Mouse (Mus musculus) embryo, embryonic 11.5 days (tissue): Measurements from ENCODE around the gene Scfd2.
A peak's percentile ranks its signal among the peaks of the same experiment; 100 is the strongest.

Source experiments
- DNase-seq: peaks from one replicate; pipeline ENCODE4 v3.0.0-alpha.2; 2012; ENCODE audit warnings: low read depth, low spot score

The Scfd2 gene

DNA sequence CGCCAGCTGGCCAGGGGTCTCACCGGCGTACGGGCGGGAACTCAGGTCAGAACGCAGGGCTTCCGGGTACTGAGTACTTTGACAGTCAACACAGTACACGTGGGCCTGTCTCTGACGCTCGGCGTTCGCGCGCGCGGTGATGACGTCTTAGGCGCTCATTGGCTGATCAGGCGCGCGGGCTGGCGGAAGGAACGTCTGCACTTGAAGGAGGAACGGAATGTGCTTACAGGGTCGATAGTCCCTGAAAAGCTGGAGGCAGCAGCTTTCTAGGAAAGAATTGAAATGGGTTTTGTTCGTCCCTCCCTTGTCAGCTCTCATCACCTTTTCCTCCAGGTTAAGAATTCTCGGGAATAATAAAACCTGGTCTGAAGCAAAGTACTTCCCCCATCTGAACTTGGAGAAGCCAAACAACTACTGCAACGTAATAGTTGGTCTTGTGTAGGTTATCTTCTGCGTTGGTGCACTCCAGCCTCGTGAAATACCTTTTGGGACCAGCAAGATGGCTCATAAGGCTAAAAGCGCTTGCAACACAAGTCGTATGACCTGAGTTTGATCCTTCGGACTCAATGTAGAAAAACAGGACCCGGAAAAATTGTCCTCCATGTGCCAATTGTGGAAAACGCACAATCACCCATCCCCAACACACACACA is at the start of gene Scfd2:
Gene Scfd2 (minus strand): TSS at position 130 of the 651 bp plus-strand sequence.
- peak; percentile 94 for DNase-seq

DNA sequence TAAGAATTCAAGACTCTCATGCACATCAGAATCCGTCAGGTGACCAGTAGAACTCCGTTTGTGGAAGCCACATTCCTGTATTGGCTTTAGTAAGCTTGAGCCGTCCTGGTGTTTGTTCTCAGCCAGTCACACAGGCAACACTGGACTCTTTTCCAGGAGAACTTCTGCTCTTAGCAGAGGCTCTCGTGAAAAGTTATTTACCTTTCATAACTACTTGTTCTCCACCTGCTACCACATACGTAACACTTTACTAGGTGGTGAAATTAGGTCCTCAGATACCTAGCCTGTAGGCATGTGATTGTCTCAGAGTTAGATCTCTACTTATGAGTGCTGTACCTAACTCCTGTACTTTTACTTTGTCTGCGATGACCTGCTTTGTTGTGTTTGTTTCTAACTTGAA is 40.2 kb upstream of the Scfd2 start:
- DNase-seq = no peak

DNA sequence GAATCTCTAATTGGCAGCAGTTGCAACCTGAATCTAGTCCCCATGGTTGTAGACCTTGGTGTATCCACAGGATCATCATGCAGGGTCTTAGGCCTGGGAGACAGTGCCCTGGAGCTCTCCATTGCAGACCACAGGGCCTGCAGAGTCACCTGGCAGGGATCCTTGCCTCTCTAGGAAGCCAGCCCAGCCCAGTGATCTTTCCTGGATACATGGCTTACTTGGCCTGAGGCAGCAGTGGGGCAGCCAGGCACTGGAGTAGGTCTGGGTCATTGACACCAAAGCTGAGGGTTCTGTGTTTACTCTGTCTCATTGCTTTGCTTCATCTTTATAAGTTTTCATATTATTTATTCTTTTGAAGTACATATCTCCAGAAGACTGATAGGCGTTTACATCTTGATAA is 29.6 kb upstream of the Scfd2 start:
- DNase-seq = no peak

DNA sequence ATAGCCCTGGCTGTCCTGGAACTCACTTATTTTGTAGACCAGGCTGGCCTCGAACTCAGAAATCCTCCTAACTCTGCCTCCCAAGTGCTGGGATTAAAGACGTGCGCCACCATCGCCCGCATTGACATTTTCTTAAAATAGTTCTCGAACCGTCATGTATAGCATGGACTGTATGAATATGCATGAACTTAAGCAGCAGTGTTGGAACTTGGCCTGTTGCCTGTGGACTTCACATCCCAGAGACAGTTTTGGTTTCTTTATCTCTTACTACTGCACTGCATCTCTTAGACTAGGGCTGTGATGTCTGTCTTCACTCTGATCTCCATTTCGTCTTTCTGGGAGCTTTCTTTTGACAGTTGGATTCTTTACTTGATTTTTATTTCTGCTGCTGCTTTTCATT is 18.0 kb upstream of the Scfd2 start:
- DNase-seq = no peak

DNA sequence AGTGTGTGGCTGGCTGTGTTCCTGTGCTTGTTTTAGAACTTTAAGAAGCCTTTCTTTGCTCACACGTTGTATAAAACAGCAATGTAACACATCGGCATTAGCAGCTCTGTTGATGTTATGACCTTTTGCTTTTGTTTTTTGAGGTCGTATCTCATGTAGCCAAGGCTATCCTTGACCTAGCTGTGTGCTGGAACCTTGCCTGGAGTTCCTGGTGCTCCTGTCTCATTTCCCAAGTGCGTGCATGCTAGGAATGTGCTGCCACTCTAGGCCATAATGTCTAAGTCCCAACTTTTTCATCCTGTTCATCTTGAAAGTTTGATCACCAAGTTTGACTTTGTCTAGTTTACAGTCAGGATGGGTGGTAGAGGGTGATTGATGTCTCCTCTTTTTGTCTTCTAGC is 14.0 kb upstream of the Scfd2 start:
- no peak for DNase-seq

DNA sequence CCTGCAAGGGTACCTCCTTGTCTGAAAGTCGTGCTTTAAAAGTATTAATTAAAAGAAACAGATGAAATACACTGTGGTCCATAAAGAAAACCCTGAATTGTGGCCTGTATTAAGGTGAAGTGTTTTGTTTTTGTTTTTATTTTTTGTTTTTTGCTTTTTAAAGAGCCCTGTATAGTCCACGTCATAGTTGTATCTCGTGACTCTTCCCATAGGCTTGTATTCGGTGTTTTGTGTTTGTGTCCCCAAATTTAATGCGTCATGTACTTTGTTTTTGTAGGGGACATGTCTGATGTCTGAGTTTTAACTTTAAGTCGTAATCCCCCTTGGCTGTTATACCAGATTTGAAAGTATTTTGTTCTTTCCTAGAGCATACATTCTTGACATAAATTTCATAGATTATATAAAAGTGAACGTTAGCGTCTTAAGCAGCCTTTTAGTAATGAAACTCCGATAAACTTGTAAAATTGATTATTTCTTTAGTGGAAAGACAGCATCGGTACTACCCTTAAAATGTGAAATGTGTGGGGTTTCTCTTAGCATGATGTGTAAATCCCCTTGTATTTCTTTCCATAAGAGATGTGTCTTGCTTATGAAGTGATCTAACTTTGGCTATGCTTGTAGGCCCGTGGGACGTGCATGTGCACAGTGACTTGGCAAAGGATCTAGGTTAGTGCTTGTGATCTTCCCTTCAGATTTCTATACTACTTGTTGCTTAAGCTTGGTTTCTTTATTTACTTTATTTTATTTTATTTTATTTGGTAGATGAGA is 4.8 kb upstream of the Scfd2 start:
- DNase-seq = no peak

DNA sequence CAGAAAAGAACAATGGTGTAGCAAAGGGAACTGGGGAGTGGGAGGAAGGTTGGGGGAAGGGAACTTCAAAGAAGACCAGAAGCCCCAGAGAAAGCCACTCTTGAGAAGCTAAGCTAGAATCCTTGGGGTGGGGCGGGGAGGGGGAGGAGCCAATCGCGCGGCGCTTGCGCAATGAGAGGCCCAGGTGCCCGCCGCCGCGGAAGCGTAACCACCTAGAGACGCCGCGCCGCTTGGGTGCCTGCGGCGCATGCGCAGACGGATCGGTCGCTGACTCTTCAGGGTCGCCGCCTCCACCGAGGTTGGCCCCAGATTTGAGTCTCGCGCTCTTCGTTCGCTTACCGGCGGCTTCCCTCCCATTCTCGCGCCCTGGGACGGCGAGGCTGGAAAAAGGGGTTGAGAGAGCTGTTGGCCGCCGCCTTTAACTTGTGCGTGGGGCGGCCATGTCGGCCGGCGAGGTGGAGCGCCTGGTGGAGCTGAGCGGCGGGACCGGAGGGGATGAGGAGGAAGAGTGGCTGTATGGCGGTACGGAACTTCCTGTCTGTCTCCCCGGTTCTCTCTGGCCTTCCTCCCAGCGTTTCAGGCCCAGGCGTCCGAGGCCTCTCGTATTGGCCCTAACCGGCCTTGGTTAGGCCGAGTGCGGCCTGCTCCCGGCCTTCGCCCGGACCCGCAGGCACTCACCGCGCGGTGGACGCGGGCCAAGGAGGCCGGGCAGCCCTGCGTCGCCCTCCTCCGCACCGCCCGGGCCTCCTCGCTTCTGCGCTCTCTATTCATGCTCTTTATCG is 3.9 kb upstream of the Scfd2 start, which contains the start of gene Fip1l1:
Gene Fip1l1 (plus strand): TSS at position 210 of the 782 bp plus-strand sequence.
- peak; percentile 97 for DNase-seq

DNA sequence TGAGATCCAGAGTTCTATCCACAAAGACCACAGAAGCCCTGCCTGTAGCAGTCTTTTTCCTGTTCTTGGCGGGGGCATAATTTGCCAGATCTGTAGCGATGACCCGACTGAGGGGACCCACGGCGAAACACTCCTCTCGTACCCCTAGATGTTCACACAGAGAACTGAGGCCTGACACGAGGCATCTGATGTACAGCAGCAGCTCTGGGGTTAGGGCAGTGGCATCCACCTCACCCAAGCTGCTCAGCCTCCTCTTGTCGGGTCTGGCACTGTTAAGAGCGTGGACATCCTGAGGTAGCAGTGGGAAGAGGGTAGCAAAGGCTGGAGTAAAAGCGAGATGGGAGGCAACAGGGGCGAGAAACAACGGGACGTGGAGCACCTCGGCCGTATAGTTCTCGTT is 774 bp downstream of the Scfd2 start:
- no peak for DNase-seq

DNA sequence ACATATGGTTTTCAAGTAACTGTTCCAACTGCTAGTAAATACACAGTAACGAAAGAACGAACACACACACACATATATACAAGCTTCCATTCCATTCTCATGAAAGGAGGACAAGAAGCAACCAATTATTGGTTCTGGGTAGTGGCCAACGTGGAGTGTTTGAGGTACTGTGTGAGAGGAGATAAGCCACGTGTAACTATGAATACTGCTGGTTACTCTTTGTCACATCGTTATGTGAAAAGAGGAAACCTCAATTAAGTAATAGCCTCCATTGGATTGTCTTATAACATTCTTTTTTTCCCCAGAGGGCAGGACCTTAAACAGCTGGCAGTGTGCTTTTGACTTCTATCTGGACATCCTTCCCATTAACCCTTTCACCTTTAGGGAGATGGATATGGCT is 4.5 kb downstream of the Scfd2 start:
- DNase-seq = no peak

DNA sequence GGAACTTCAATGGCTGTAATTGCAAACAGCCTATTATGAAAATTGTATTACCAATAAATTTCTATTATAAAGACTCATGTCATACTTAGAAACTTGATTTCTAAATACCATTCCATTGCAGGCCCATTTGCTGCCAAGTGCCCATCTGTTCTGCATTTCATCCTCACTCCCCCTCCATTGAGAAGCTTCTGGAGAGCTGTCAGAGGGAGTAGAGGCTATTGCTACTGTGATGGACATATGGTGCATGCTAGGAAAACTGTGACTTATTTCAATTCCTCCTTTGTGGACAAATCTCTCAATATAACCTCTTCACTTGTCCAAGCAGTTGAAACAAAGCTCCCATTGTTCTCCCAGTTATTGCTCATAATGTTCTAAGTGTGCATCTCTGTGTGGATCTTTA is 19.9 kb downstream of the Scfd2 start:
- DNase-seq = no peak

DNA sequence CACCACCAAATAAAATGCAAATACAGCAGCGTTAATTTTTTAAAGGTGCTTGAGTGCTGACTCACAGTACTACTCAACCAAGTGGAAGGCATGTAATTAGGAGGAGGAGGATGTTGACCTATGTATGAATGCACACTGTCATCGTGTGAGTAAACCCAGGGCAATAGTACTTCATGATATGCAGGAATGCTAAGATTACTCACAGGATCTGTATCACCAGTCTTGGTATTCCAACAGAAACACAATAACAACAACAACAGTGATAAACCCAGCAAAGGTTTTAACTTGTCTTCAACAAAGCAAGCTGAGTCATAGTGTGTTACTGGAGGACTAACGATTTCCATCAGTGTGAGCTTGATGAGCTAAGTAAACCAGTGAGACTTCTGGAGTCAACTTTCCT is 38.9 kb downstream of the Scfd2 start:
- no peak for DNase-seq

DNA sequence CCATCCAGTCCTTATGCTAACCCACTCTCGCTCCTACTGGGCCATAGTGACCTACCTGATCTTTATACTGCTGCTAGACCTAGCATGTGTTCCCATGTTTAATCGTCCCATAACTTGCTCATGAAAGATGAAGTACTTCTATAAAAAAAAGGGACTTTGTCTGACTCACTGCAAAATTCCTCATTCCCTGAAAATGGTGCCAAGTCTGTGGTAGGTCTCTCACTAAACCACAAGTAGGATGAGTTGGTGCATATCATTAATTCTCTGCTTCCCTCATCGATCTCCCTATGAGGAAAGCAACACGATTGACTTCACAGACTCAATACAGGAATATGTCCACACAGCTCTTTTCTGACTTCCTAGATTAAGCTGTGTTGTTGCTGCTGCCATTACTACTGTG is 46.9 kb downstream of the Scfd2 start:
- no peak for DNase-seq

DNA sequence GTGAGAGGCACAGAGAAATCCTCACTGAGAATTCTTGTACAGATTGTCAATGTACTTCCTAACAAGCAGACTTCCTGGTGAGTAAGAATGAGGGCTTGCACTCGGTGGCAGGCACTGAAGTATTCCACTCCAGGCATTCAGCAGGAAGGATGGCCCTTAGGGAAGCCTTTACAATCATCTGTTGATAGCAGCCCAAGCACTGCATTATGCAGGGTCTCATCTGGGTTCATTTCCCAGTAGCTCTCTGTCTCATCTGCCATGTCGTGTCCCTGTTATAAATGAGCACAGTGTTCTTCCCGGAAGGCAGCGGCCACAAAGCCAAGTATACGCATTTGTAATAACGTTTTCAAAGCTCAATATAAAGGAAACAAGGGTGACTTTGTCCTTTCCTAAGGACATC is 48.9 kb downstream of the Scfd2 start:
- DNase-seq = no peak

DNA sequence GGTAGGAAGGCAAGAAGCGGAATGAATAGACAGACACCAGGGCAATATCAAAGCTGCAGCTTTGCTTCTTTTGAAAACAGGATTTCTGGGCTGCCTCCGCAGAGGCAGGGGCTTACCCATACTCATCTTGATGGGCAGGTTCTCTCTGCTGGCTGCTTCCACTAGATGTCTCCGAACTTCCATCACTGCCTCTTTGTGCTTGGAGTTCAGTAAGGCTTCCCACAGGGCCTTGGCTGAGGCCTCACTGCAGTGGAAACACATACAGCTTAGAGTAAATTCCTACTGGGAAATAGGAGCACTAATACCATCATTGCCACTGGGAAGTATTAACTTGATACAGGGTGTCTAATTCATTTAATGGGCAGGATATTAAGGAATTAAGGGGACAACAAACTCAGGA is 49.5 kb downstream of the Scfd2 start:
- DNase-seq = no peak

DNA sequence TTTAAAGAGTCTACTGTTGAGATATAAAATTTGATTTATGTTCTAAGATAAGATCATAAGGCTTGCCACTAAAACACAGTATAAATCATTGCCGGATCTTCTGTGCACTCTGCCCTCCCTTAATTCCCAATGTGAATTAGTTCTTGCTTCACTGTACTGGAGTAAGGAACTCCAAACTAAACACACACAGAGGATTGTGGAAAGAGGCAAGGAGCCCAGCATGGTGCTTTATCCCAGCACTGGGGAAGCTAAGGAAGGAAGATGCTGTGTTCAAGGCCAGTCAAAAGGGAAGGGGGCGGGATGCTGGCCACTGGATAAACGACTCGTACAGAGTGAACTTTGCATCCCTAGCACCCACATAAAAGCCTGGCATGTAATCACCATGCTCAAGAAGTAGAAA is 51.1 kb downstream of the Scfd2 start:
- no peak for DNase-seq

DNA sequence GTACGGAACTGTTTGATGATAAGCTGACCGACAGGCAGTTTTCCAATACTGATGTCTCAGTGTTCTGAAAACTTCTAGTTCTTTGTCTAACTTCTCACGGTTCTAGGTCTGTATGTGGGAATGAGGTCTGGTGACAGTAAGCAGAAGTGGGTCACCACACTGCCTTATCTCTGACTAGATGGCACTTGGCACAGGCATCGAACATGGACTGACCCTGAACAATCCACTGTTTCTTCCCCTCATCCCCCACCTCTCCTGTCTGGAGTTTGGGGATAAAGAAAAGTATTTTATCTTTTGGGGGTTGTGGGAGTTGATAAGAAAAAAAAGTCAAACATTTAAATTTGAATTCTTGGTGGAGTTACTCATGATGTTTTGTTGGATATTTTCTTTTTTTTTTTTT is 51.6 kb downstream of the Scfd2 start:
- DNase-seq = no peak

DNA sequence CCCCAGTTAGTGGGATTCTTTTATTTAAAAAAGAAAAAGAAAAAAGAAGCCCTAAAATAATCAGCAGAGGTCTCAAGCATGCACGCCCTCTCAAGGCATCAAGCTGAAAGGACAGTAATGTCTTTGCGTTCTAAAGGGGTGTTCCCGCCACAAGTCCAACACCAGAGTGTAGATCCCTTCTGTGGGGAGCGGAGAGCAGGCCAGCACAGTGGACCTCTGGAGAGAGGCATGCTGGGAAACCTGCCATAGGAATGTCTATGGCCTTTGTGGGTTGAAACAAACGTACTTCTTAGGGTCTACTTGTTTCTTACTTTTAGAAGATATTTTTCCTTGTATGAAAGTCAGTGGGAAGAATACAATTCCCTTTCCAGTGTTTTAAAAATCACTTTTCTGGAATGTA is 52.4 kb downstream of the Scfd2 start:
- no peak for DNase-seq

DNA sequence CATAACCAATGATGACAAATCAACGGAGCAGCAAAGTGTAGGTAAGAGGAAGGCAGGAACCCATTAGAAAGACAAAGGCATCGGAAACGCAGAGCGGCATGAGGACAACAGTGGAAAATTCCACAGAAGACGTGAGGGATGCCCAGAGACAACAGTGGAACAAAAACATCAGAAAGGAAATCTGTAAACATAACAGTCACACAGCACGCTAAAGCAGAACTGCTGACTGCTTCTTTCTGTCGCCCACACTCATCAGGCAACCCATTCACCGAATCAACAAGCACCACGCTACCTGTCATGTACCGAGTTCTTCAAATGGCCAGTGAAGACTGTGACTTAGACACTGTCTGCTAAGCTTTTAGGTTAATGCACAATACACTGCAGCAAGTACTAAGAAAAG is 55.0 kb downstream of the Scfd2 start:
- DNase-seq = no peak

DNA sequence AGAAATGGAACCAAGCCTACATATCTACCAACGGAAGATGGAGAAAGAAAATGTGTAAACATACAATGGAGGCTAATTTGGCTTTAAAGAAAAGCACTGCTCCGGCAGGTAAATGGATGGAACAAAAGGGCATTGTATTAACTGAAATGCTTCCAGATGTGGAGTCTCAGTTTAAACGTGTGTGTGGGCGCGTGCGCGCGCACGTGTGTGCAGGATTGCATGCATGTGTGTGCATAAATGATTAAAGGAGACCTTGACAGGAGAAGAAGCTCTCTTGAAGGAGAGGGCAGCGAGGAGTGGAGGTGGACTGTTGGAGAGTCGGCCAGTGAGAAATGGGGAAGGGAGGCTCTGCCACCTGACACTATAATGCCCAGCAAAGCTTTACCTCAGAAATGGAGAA is 58.4 kb downstream of the Scfd2 start:
- DNase-seq = no peak

DNA sequence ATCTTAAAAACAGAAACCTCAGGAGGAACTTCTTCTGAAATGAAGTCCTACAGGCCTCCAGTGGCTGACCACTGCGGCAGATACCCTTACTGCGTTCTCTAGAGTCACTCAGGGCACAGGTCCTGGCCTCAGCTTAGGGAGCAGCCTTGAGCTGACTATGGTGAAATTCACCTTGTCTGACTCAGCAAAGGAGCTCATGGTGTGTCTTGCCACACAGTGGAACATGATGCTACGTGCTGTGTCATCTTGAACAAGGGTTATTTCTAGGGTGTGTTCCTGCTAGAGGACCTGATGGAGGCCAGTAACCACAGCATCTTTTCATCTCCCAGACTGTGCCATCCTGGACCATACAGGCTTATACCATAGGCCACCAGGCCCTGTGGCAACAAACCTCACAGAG is 60.7 kb downstream of the Scfd2 start:
- no peak for DNase-seq

DNA sequence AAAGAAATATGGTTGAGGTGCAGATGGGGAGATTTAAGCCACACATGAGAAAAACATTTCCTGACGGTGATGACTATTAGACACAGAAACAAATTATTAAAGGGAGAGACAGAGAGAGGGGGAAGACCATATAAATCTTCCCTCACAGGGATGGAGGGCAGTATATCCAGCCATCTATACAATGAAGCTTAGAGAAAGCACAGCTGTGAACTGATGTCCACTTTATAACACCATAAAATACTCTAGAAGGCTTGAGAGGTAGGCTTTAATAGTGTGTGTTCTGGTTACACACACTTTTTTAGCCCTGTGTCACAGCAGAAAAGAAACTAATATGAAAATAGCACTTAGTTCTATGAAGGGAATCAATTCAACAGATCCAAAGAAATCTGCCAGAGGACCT is 61.9 kb downstream of the Scfd2 start:
- no peak for DNase-seq

DNA sequence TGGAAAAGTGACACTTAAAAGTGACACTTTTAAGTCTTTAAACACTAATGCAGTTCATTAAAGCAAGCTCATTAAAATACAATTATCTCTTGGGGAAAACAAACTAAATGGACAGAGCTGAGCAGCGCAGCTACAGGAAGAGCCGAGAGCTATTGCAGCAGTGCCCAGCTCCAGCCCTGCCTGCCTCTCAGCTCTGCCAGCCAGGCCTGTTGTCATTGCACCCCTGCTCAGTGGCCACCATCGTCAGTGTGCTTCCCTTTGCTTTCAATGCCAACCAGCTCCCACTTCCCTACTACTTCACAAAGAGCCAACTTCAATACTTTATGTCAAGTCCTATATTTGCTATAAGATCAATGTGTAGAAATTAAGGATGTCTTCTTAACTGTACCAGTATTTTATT is 63.8 kb downstream of the Scfd2 start:
- DNase-seq = no peak

DNA sequence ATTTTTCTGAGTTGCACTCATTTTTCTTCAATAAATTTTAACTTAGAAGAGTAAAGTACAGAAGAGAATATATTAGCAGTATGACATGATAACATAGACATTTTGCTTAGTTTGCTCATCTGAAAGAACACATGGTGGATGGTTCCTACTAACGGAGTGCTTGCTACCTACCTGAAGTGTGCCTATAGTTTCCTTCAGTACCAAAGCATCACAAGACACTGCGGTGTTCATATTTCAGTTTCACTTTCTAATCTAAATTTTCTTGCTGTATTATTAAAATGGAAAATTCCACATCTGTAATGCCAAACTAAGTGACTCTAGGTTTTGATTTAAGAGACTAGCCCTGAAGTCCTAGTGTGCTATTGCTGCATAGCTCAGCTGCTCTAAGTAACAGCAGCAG is 74.8 kb downstream of the Scfd2 start:
- DNase-seq = no peak
